Mouse (Mus musculus) stomach, postnatal 0 days (tissue): ENCODE measurements around the gene Clcf1. TPM values are rescaled to one million over a fixed set of nuclear protein-coding genes. Genes with fewer than 3 reads are reported as not detected.
A peak's percentile ranks its signal among the peaks of the same experiment; 100 is the strongest.

Experiments
- ATAC-seq: fragments of 200-750 bp; cut with Nextera tagmentation; 2 replicates; pipeline ENCODE4 v1.8.0; 2017; ENCODE audit not compliant: low FRiP score, low TSS enrichment
- DNase-seq: peaks from one replicate; pipeline ENCODE4 v3.0.0-alpha.2; 2016; ENCODE audit warnings: low spot score
- H3K27ac ChIP-seq: fragments of 300-500 bp; sonication (generic); replicated peaks from 2 replicates; pipeline ENCODE4 v1.5.1; 2014; ENCODE audit warnings: mild to moderate bottlenecking, control low read depth
- H3K27me3 ChIP-seq: fragments of 300-500 bp; sonication (generic); 2 replicates; pipeline ENCODE4 v1.6.1; 2014; ENCODE audit warnings: low read length; ENCODE audit not compliant: control insufficient read depth, insufficient read depth
- H3K36me3 ChIP-seq: fragments of 300-500 bp; sonication (generic); 2 replicates; pipeline ENCODE4 v1.6.1; 2014; ENCODE audit warnings: low read length, mixed read lengths; ENCODE audit not compliant: control insufficient read depth, insufficient read depth
- H3K4me1 ChIP-seq: fragments of 300-500 bp; sonication (generic); replicated peaks from 2 replicates; pipeline ENCODE4 v1.6.1; 2014; ENCODE audit warnings: antibody characterized with exemption; ENCODE audit not compliant: control insufficient read depth, insufficient read depth
- H3K4me2 ChIP-seq: fragments of 300-500 bp; sonication (generic); replicated peaks from 2 replicates; pipeline ENCODE4 v1.6.1; 2014; ENCODE audit warnings: low read depth, mild to moderate bottlenecking, control low read depth, moderate library complexity
- H3K4me3 ChIP-seq: fragments of 300-500 bp; sonication (generic); 2 replicates; pipeline ENCODE4 v1.5.1; 2014; ENCODE audit warnings: low read depth, low read length, control low read depth
- H3K9ac ChIP-seq: fragments of 300-500 bp; sonication (generic); 2 replicates; pipeline ENCODE4 v1.6.1; 2014; ENCODE audit warnings: mild to moderate bottlenecking, low read length, control low read depth, mixed read lengths
- H3K9me3 ChIP-seq: fragments of 300-500 bp; sonication (generic); 2 replicates; pipeline ENCODE4 v1.6.1; 2016; ENCODE audit warnings: low read length; ENCODE audit not compliant: control insufficient read depth
- CTCF ChIP-seq: IDR thresholded peaks from 2 replicates; pipeline ENCODE4 v1.5.1; 2016; ENCODE audit warnings: antibody characterized with exemption, low read depth, mild to moderate bottlenecking, moderate library complexity
- EP300 ChIP-seq: optimal IDR thresholded peaks from 2 replicates; pipeline ENCODE3; 2016; ENCODE audit warnings: antibody characterized with exemption
- WGBS: fragments of 180-500 bp; shearing (Covaris S2); extraction: QIAGEN DNeasy Blood & Tissue Kit; methylation state at CpG from one replicate; pipeline ENCODE4 v1.1.7; 2014; 5-methylcytosine and 5-hydroxymethylcytosine counted together
- polyA plus RNA-seq: library from polyadenylated mRNA; unstranded; fragments of >200 nt; fragmentation: Nextera tagmentation; extraction: Ambion mirVana; gene quantifications from 2 replicates; pipeline ENCODE4 v1.2.1, GENCODE M21; 2015

Clcf1 gene
- 3.2 and 3.6 TPM in 2 replicates for polyA plus RNA-seq

DNA sequence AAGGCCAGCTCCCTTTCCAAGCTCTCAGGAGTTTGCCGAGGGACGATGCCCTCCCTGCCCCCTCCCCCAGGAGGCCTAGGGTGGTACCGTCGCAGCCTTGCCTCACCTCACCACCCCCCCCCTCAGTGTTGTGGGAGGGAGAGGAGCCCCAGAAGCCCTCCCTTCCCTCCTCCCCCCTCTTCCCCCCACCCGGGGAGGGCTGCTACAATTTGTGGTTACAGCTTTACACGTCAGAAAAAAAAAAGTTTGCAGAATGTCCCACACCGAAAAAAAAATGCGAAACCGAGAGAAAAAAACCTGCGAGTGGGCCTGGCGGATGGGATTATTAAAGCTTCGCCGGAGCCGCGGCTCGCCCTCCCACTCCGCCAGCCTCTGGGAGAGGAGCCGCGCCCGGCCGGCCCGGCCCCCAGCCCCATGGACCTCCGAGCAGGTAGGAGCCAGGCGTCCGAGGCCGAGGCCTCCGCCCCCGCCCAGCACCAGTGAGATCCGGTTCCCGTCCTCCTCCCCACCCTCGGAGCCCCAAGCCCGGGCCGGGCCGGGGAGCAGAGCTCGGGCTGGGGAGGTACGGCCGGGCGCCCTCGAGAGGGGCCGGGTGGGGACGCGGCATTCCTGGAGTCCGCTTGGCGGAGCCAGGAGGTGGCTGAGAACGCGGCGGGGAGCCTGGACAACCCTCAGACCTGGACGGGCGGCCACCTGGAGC is at the start of gene Clcf1, which contains the start of gene AC109138.7:
TSS of gene Clcf1 (plus strand) at position 168 of the 700 bp plus-strand sequence.
TSS of gene AC109138.7 (plus strand) at position 287 of the 700 bp plus-strand sequence.
- peak; percentile 76 for DNase-seq
- peak; percentile 72 for ATAC-seq
- Histone ChIP-seq H3K4me3 (peak within 1 kb of the TSS; percentile 79), H3K9ac (peak within 1 kb of the TSS; percentile 91), H3K4me2 (peak within 1 kb of the TSS; percentile 97), H3K27me3 (no peaks in the 10 kb centered on the region; the same call in 1 of the 2 replicates), H3K4me1 (peaks cover 4% of the 10 kb centered on the region), H3K27ac (peak within 1 kb of the TSS; percentile 93), H3K36me3 (no peaks in the 10 kb centered on the region), H3K9me3 (no peaks in the 10 kb centered on the region)
- TF ChIP-seq EP300 = no peak
- WGBS = under 1% methylated on average over 46 of the region's 49 CpGs

DNA sequence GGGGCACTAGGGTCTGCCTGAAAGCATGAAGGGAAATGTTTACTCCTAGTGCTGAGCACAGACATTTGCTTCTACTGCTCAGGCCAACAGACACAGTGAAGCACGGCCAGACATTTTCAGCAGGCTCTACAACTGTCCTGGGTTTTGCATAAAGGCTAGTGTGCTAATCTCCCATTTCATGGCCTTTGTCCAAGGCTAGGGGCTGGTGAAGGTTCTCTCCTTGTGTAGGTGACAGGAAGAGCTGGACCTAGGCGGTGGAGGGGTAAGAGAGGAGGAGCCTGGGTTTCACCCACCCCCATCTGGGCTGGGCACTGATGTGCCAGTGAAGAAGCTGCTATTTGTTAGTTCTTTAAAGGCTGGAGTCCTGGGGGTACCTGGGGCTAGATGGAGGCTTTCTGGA is 49.3 kb upstream of the Clcf1 start:
- ATAC-seq (no peak), DNase-seq (no peak)
- Histone ChIP-seq H3K4me1 (0 out of 2 replicates have a peak, but pooled peaks cover under 1% of the 10 kb centered on the region), H3K9ac (no peak overlapping the region), H3K4me2 (no peak overlapping the region), H3K4me3 (no peak overlapping the region), H3K9me3 (no peaks in the 10 kb centered on the region), H3K36me3 (peaks cover 6% of the 10 kb centered on the region), H3K27me3 (no peaks in the 10 kb centered on the region), H3K27ac (0 out of 2 replicates have a peak overlapping the region, but pooled peaks have one; percentile 0)
- 62% methylated on average over 2 of the region's 2 CpGs for WGBS
- no peak for TF ChIP-seq EP300
- TF ChIP-seq CTCF = no peak

DNA sequence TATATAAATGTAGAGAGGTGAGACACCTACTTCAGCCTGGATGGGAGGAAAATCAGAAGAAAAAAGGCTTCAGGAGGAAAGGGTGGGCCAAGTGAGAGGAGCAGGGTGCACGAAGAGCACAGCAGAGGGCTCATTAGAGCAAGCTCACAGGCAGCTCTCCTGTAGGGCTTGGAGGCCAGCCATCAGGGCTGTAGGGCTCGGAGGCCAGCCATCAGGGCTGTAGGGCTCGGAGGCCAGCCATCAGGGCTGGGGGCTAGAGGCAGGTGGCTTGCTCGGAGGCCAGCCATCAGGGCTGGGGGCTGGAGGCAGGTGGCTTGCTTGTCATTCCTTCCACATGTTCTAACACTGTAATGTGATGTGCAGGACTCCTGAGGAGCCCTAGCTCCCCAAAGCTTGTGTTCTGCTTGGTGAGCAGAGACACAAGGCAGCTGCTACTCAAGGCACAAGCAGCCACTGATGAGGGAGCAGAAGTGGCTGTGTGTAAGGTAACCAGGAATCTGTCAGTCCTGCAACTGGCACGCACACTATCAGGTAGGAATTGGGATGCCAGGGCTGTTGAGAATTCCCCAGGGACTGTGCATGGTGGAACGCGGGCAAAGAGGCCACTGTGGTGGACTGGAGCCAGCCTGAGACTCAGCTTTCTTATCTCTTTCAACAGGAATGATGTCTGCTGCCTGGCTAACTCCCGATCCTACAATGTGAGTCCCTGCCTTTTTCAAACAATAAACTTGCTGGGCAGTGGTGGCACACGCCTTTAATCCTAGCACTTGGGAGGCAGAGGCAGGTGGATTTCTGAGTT is 47.2 kb upstream of the Clcf1 start:
- Histone ChIP-seq H3K27me3 (no peaks in the 10 kb centered on the region), H3K36me3 (no peaks in the 10 kb centered on the region), H3K27ac (no peak overlapping the region), H3K9ac (no peak overlapping the region), H3K4me1 (peaks cover 5% of the 10 kb centered on the region; the same call in 1 of the 2 replicates), H3K4me2 (no peak overlapping the region), H3K4me3 (no peak overlapping the region), H3K9me3 (no peaks in the 10 kb centered on the region)
- 80% methylated on average over 9 of the region's 9 CpGs for WGBS
- TF ChIP-seq CTCF = no peak
- TF ChIP-seq EP300 = no peak
- ATAC-seq (no peak), DNase-seq (no peak)

DNA sequence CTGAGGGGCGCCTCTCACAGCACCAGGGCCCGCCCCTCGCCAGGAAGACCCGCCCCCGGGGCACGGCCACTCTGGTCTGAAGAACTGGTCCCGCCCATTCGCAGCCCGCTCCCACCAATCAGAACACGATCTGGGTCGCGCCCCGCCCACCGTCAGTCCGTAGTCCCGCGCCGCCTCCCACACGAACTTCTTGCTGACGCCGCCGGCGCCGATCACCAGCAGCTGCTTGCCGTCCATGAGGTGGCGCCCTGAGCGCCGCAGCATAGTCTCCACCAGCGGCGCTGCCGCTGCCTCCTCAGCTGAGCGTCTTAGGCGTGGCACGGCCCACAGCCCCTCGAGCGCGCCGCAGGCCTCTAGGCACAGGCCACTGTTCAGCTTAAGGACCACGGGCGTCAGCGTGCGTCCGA is 44.7 kb upstream of the Clcf1 start:
- ATAC-seq (peak; percentile 93), DNase-seq (peak; percentile 99)
- H3K4me3 ChIP-seq = peak overlapping the region; percentile 44
- under 1% methylated on average over 42 of the region's 43 CpGs for WGBS
- H3K4me1 ChIP-seq = peaks cover 5% of the 10 kb centered on the region; the same call in 1 of the 2 replicates
- TF ChIP-seq CTCF = peak; percentile 99
- peak; percentile 83 for TF ChIP-seq EP300
- H3K4me2 ChIP-seq = peak overlapping the region; percentile 81
- no peaks in the 10 kb centered on the region for H3K27me3 ChIP-seq
- H3K27ac ChIP-seq = peak overlapping the region; percentile 95
- H3K9me3 ChIP-seq = no peaks in the 10 kb centered on the region
- H3K9ac ChIP-seq = peak overlapping the region; percentile 86
- no peaks in the 10 kb centered on the region for H3K36me3 ChIP-seq

DNA sequence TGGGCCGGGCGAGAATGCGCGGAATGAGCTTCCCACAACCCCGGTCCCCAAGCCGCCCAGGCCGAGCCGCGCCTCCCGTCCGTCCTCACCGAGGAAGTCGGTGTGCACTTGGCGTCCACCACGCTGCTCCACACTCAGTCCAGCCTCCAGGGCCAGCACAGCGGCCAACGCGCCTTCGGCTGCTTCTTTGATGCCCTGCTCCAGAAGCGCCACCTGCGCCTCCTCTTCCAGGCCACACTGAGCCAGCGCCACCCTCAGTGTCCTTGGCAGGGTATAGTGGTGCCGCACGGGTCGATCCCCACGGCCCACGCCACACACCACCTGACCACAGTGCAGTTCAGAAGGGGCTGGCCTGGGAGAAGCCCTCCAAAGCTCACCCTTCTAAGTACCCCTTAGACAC is 44.2 kb upstream of the Clcf1 start:
- TF ChIP-seq CTCF (no peak), EP300 (no peak)
- Histone ChIP-seq H3K4me2 (peak overlapping the region; percentile 81), H3K27me3 (no peaks in the 10 kb centered on the region), H3K4me3 (peak overlapping the region; percentile 44), H3K9me3 (no peaks in the 10 kb centered on the region), H3K4me1 (peaks cover 5% of the 10 kb centered on the region; the same call in 1 of the 2 replicates), H3K27ac (peak overlapping the region; percentile 95), H3K36me3 (no peaks in the 10 kb centered on the region), H3K9ac (peak overlapping the region; percentile 86)
- ATAC-seq (peak; percentile 56), DNase-seq (no peak)
- 4% methylated on average over 27 of the region's 27 CpGs for WGBS
